ENCODE assay signal across 9 mouse cellular contexts in the genomic region with DNA sequence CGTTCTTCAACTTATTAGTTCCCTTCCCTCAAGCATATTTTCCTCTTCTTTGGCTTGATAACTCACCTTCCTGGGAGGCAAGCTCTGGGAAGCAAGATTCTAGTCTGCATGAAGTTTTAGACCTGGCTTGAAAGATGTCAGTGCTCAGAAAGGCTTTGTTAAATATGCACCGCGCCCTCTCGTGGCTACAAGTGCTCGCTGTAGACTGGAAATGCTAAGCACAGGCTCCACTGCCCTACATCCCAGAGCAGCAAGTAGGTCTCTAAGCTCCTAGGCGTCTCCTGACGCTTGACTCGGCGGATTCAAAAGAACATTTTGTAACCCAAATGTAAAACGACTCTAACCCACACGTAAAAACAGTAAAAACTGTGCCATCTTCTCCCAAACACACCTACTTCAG. TPM values are rescaled to one million over a fixed set of nuclear protein-coding genes. Genes with fewer than 3 reads are reported as not detected.
DNase-seq lines count a peak whose midpoint lies in the region; ATAC-seq lines count a peak whose summit lies in the region.
"Had no signal": no experiment of that assay in that cellular context is flagged by ENCODE, and none has a peak within 500 bp of the region (broad histone marks: within the 10 kb centered on the region; RNA-seq: fewer than 3 reads in every experiment).

No protein-coding gene starts in this region.

- 0 out of 2 replicates have a peak, but pooled peaks cover 2% of the 10 kb centered on the region for H3K27me3 ChIP-seq in limb, embryonic 12.5 days
- no peaks in the 10 kb centered on the region for H3K27me3 ChIP-seq in neural tube, embryonic 13.5 days

- H3K9me3 ChIP-seq in limb, embryonic 12.5 days = no peaks in the 10 kb centered on the region
- no peaks in the 10 kb centered on the region for H3K9me3 ChIP-seq in neural tube, embryonic 13.5 days

- no peak overlapping the region for H3K9ac ChIP-seq in limb, embryonic 12.5 days (replicated peaks)
- H3K9ac ChIP-seq in neural tube, embryonic 13.5 days = no peak overlapping the region

- no peak overlapping the region for H3K27ac ChIP-seq in limb, embryonic 12.5 days
- no peak overlapping the region for H3K27ac ChIP-seq in neural tube, embryonic 13.5 days (replicated peaks)

- no peaks in the 10 kb centered on the region for H3K4me1 ChIP-seq in limb, embryonic 12.5 days (replicated peaks)
- peaks cover 4% of the 10 kb centered on the region; the same call in 1 of the 2 replicates for H3K4me1 ChIP-seq in neural tube, embryonic 13.5 days (replicated peaks)

- no peaks in the 10 kb centered on the region for H3K36me3 ChIP-seq in limb, embryonic 12.5 days
- H3K36me3 ChIP-seq in neural tube, embryonic 13.5 days = no peaks in the 10 kb centered on the region

- no peak overlapping the region for H3K4me3 ChIP-seq in limb, embryonic 12.5 days (replicated peaks)
- no peak overlapping the region for H3K4me3 ChIP-seq in neural tube, embryonic 13.5 days
- H3K4me3 ChIP-seq: erythroblast, embryonic 14.5 days had no signal

- DNase-seq in 416B (ENCODE audit: low read depth) = peak; percentile 73
- DNase-seq in gastrocnemius, postnatal 14 days = peak; percentile 62
- DNase-seq in kidney, adult 9 months = peak; percentile 75
- peak; percentile 82 for DNase-seq in testis, postnatal 10 days (ENCODE audit: low spot score)

- peak; percentile 36 for ATAC-seq in activated CD4-positive, CD25-positive, alpha-beta regulatory T cell, adult 4 months
- ATAC-seq in common myeloid progenitor, adult 5-6 weeks (replicated peaks; ENCODE audit: low read depth, poor library complexity, severe bottlenecking) = peak; percentile 70
- no peak for ATAC-seq in limb, embryonic 12.5 days (ENCODE audit: insufficient number of reproducible peaks, insufficient read depth, low FRiP score, low TSS enrichment, low read depth)
- peak; percentile 84 for ATAC-seq in neural tube, embryonic 13.5 days (ENCODE audit: low read depth)

- whole genome bisulfite sequencing in limb, embryonic 12.5 days = under 1% methylated on average over 11 of the region's 11 CpGs
- WGBS in neural tube, embryonic 13.5 days = 4% methylated on average over 11 of the region's 11 CpGs

- H3K4me2 ChIP-seq in limb, embryonic 12.5 days = peak overlapping the region; percentile 21
- no peak overlapping the region for H3K4me2 ChIP-seq in neural tube, embryonic 13.5 days

- intact Hi-C loops in gastrocnemius, postnatal 14 days (cut with DNase I; ENCODE audit: low total_unique reads) = no loop called here

RNA-seq across cellular contexts. Expression of a gene that starts 44.3 kb away (rescaled TPM):
- 100 to 1,000 TPM in 1 of 2 experiments, 10 to 100 TPM in 1; 54.4 to 136 TPM for polyA plus RNA-seq in activated CD4-positive, CD25-positive, alpha-beta regulatory T cell, adult 4 months (2017; shearing (Covaris generic))
- total RNA-seq in common myeloid progenitor, adult 5-6 weeks (2017) = not detected in 2 replicates
- total RNA-seq in gastrocnemius, postnatal 14 days (2021) = not detected
- polyA plus RNA-seq in limb, embryonic 12.5 days (2016; fragmentation: Nextera tagmentation; extraction: Ambion mirVana) = not detected in 2 replicates
- not detected in 2 replicates for polyA plus RNA-seq in neural tube, embryonic 13.5 days (2015; fragmentation: Nextera tagmentation; extraction: Ambion mirVana)
- polyA plus RNA-seq: erythroblast, embryonic 14.5 days had no signal

Comparison
In these comparisons a context has a peak if more than half of its experiments do, and no peak if none do; other contexts are left out.
1. RNA of a gene that starts 44.3 kb away (polyA plus RNA-seq): 54.4 to 136 TPM in activated CD4-positive, CD25-positive, alpha-beta regulatory T cell, adult 4 months; not detected in limb, embryonic 12.5 days and not detected in neural tube, embryonic 13.5 days; every median in the first group is over 10 times any median in the second.
2. Peak in every context shown above with its lines, with median percentiles within 50 percentile points of each other: DNase-seq.